Mouse (Mus musculus) MEL (cell line): ENCODE measurements around the gene Faf1. TPM values are rescaled to one million over a fixed set of nuclear protein-coding genes. Genes with fewer than 3 reads are reported as not detected.

Experiments used
- DNase-seq: peaks from one replicate; pipeline ENCODE4 v3.0.0; 2011; ENCODE audit warnings: low read depth, low spot score
- H3K27ac ChIP-seq: 2 replicates; pipeline ENCODE4 v1.5.1; 2012; ENCODE audit warnings: low read depth, mild to moderate bottlenecking, control low read depth, low read length, moderate library complexity; ENCODE audit not compliant: control insufficient read depth
- H3K27me3 ChIP-seq, 2 experiments: fragments of 150-350 bp in 1 of 2; sonication (generic) in 1 of 2; 2 replicates each; pipeline ENCODE4 v1.6.1; 2012; ENCODE audit warnings: low read length in 2 of 2, mild to moderate bottlenecking in 2 of 2, improper control_type of control experiment in 1 of 2, moderate library complexity in 1 of 2; ENCODE audit not compliant: insufficient read depth in 2 of 2, control insufficient read depth in 1 of 2
- H3K36me3 ChIP-seq, 2 experiments: 2 replicates each; pipeline ENCODE4 v1.6.1; 2012 to 2014; ENCODE audit warnings: low read length in 2 of 2, improper control_type of control experiment in 1 of 2, inconsistent platforms in 1 of 2, mild to moderate bottlenecking in 1 of 2; ENCODE audit not compliant: insufficient read depth in 2 of 2, control insufficient read depth in 1 of 2
- H3K4me1 ChIP-seq, 2 experiments: fragments of 150-350 bp in 1 of 2; sonication (generic) in 1 of 2; 2 replicates each; pipeline ENCODE4 v1.6.1; 2012; ENCODE audit warnings: low read length in 2 of 2, improper control_type of control experiment in 1 of 2, mild to moderate bottlenecking in 1 of 2; ENCODE audit not compliant: insufficient read depth in 2 of 2, control insufficient read depth in 1 of 2
- H3K4me3 ChIP-seq, 2 experiments: fragments of 150-350 bp in 1 of 2; sonication (generic) in 1 of 2; 2 replicates each; pipeline ENCODE4 v1.5.1; 2012; ENCODE audit warnings: low read depth in 2 of 2, low read length in 2 of 2, mild to moderate bottlenecking in 2 of 2, moderate library complexity in 2 of 2, control low read depth in 1 of 2, improper control_type of control experiment in 1 of 2; ENCODE audit not compliant: control insufficient read depth in 1 of 2, insufficient read depth in 1 of 2
- H3K79me2 ChIP-seq: 2 replicates; pipeline ENCODE4 v1.6.1; 2012; ENCODE audit warnings: mild to moderate bottlenecking, low read length, moderate library complexity; ENCODE audit not compliant: control insufficient read depth, poor library complexity, insufficient read depth
- H3K9ac ChIP-seq: 2 replicates; pipeline ENCODE4 v1.6.1; 2012; ENCODE audit warnings: low read depth, mild to moderate bottlenecking, control low read depth, low read length, moderate library complexity; ENCODE audit not compliant: control insufficient read depth, poor library complexity, severe bottlenecking
- H3K9me3 ChIP-seq: fragments of 150-350 bp; sonication (generic); replicated peaks from 2 replicates; pipeline ENCODE4 v1.6.1; 2012; ENCODE audit warnings: mild to moderate bottlenecking, low read length, improper control_type of control experiment, moderate library complexity; ENCODE audit not compliant: insufficient read depth
- CHD2 ChIP-seq: IDR thresholded peaks from 2 replicates; pipeline ENCODE4 v1.6.1; 2011; ENCODE audit warnings: low read length, improper control_type of control experiment
- E2F4 ChIP-seq: IDR thresholded peaks from 2 replicates; pipeline ENCODE4 v1.6.1; 2011; ENCODE audit warnings: low read depth, low read length, improper control_type of control experiment, borderline replicate concordance
- ELF1 ChIP-seq: IDR thresholded peaks from 2 replicates; pipeline ENCODE4 v1.6.1; 2014; ENCODE audit warnings: low read depth, mild to moderate bottlenecking, inconsistent platforms, low read length, improper control_type of control experiment, moderate library complexity
- ETS1 ChIP-seq: IDR thresholded peaks from 2 replicates; pipeline ENCODE4 v1.6.1; 2012; ENCODE audit warnings: low read depth, mild to moderate bottlenecking, inconsistent platforms, low read length, improper control_type of control experiment, moderate library complexity
- HCFC1 ChIP-seq: IDR thresholded peaks from 2 replicates; pipeline ENCODE4 v1.6.1; 2012; ENCODE audit warnings: low read depth, mild to moderate bottlenecking, inconsistent platforms, low read length, improper control_type of control experiment, moderate library complexity
- KAT2A ChIP-seq: conservative IDR thresholded peaks from 2 replicates; pipeline ENCODE4 v1.6.1; 2012; ENCODE audit warnings: low read depth, low read length, improper control_type of control experiment, inconsistent platforms
- MAFK ChIP-seq: IDR thresholded peaks from 2 replicates; pipeline ENCODE4 v1.6.1; 2011; ENCODE audit warnings: low read depth, mild to moderate bottlenecking, low read length, improper control_type of control experiment, borderline replicate concordance
- MAX ChIP-seq: IDR thresholded peaks from 2 replicates; pipeline ENCODE4 v1.6.1; 2011; ENCODE audit warnings: low read length, improper control_type of control experiment
- MAZ ChIP-seq: IDR thresholded peaks from 2 replicates; pipeline ENCODE4 v1.6.1; 2012; ENCODE audit warnings: low read depth, mild to moderate bottlenecking, inconsistent platforms, low read length, improper control_type of control experiment
- MXI1 ChIP-seq: IDR thresholded peaks from 2 replicates; pipeline ENCODE4 v1.6.1; 2011; ENCODE audit warnings: mild to moderate bottlenecking, low read depth, low read length, improper control_type of control experiment
- MYB ChIP-seq: IDR thresholded peaks from 2 replicates; pipeline ENCODE4 v1.6.1; 2011; ENCODE audit warnings: mild to moderate bottlenecking, low read depth, low read length, improper control_type of control experiment
- MYC ChIP-seq: IDR thresholded peaks from 2 replicates; pipeline ENCODE4 v1.6.1; 2011; ENCODE audit warnings: low read depth, mild to moderate bottlenecking, low read length, improper control_type of control experiment, moderate library complexity
- NELFE ChIP-seq: IDR thresholded peaks from 2 replicates; pipeline ENCODE4 v1.6.1; 2011; ENCODE audit warnings: low read depth, low read length, improper control_type of control experiment
- POLR2A ChIP-seq, 2 experiments: IDR thresholded peaks; 2 replicates each; pipeline ENCODE4 v1.6.1; 2011 to 2012; ENCODE audit warnings: low read length in 2 of 2, mild to moderate bottlenecking in 2 of 2, control low read depth in 1 of 2, improper control_type of control experiment in 1 of 2, low read depth in 1 of 2, moderate library complexity in 1 of 2; ENCODE audit not compliant: control insufficient read depth in 1 of 2, insufficient read depth in 1 of 2, poor library complexity in 1 of 2
- RCOR1 ChIP-seq: IDR thresholded peaks from 2 replicates; pipeline ENCODE4 v1.6.1; 2012; ENCODE audit warnings: low read depth, mild to moderate bottlenecking, inconsistent platforms, low read length, improper control_type of control experiment
- SIN3A ChIP-seq: IDR thresholded peaks from 2 replicates; pipeline ENCODE4 v1.6.1; 2012; ENCODE audit warnings: low read length, improper control_type of control experiment, inconsistent platforms
- SMC3 ChIP-seq: IDR thresholded peaks from 2 replicates; pipeline ENCODE4 v1.6.1; 2011; ENCODE audit warnings: low read depth, low read length, improper control_type of control experiment
- TAL1 ChIP-seq: IDR thresholded peaks from 2 replicates; pipeline ENCODE4 v1.6.1; 2012; ENCODE audit warnings: mild to moderate bottlenecking, inconsistent platforms, low read length, moderate library complexity, mixed read lengths
- USF2 ChIP-seq, 2 experiments: IDR thresholded peaks; 2 replicates each; pipeline ENCODE4 v1.6.1; 2011 to 2012; ENCODE audit warnings: improper control_type of control experiment in 2 of 2, low read length in 2 of 2, borderline replicate concordance in 1 of 2, inconsistent platforms in 1 of 2, low read depth in 1 of 2, mild to moderate bottlenecking in 1 of 2; ENCODE audit not compliant: insufficient read depth in 1 of 2
- ZC3H11A ChIP-seq: IDR thresholded peaks from 2 replicates; pipeline ENCODE4 v1.6.1; 2012; ENCODE audit warnings: low read depth, mild to moderate bottlenecking, inconsistent platforms, low read length, improper control_type of control experiment
- ZKSCAN1 ChIP-seq: IDR thresholded peaks from 2 replicates; pipeline ENCODE4 v1.6.1; 2012; ENCODE audit warnings: low read depth, mild to moderate bottlenecking, inconsistent platforms, low read length, improper control_type of control experiment, moderate library complexity
- ZMIZ1 ChIP-seq: IDR thresholded peaks from 2 replicates; pipeline ENCODE4 v1.6.1; 2012; ENCODE audit warnings: low read depth, mild to moderate bottlenecking, inconsistent platforms, low read length, improper control_type of control experiment, moderate library complexity
- ZNF384 ChIP-seq: IDR thresholded peaks from 2 replicates; pipeline ENCODE4 v1.6.1; 2012; ENCODE audit warnings: low read depth, mild to moderate bottlenecking, inconsistent platforms, low read length, improper control_type of control experiment
- polyA plus RNA-seq, 2 experiments: library from polyadenylated mRNA; stranded (reverse) in 1 of 2; unstranded in 1 of 2; fragments of >175 nt in 1 of 2; fragments of >200 nt in 1 of 2; gene quantifications; 2 replicates each; pipeline versions ENCODE4 v1.2.1 to v1.2.4; 2012; ENCODE audit warnings: low replicate concordance in 2 of 2, low read depth in 1 of 2; ENCODE audit not compliant: insufficient read length in 2 of 2, insufficient read depth in 1 of 2, missing spikeins in 1 of 2
- total RNA-seq: library from RNA; depleted of rRNA; stranded (reverse); fragments of 300-350 nt; gene quantifications from 2 replicates; pipeline ENCODE4 v1.2.3, GENCODE M21; 2012

Gene Faf1
- total and polyA plus RNA-seq, 3 experiments: 36.5 to 37.6 TPM; not detected in 1

DNA sequence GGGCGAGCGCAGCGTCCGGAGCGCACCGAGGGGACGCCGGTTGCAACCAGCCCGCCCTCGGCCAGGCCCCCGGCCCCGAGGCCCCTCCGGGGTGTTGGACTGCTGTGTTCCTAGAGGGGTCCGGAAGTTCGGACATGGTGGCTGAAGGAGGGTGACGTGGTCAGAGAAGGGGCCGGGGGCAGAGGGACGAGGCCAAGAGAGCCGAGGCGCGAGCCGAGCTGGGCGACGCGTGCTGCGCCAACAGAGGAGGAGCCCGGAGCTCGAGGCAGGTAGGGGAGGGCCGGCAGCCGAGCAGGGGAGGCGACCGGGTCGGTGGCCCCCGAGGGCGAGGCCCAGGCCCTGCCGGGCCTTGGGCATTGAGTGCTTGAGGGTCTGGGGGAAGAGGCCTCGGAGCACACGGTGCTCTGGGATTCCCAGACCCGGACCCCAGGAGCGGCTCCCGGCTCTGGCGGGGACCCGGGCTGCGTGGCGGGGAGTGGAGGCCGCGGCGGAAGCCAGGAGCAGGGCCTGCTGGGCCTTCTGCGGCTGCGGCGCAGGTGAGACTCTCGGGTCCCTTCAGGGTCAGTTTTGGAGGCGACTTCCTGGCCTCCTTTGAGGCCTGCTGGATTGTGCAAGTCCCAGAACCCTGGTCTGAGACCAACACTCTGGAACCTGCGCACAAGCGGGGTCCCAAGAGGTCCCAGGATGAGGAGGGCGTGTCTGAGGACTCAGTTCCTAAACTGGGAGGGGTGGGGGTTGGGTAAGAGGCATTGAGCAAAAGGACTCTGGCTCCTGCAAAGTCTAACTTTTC lies 301.9 kb downstream of the Faf1 start:
- Histone ChIP-seq H3K4me3 (no peak overlapping the region), H3K36me3 (no peaks in the 10 kb centered on the region), H3K79me2 (no peaks in the 10 kb centered on the region), H3K27ac (no peak overlapping the region), H3K4me1 (no peaks in the 10 kb centered on the region), H3K9ac (no peak overlapping the region), H3K9me3 (no peaks in the 10 kb centered on the region), H3K27me3 (no peaks in the 10 kb centered on the region)
- DNase-seq: no peak
- TF ChIP-seq ZMIZ1 (no peak), MAX (no peak), MYC (no peak), ETS1 (no peak), RCOR1 (no peak), HCFC1 (no peak), SMC3 (no peak), USF2 (IDR thresholded peaks at IDR 0.05; ENCODE audit: borderline replicate concordance in 1 of 2, insufficient read depth in 1 of 2, low read depth in 1 of 2, low read length in 2 of 2) (no peak), ZC3H11A (no peak), CHD2 (no peak), NELFE (no peak)

DNA sequence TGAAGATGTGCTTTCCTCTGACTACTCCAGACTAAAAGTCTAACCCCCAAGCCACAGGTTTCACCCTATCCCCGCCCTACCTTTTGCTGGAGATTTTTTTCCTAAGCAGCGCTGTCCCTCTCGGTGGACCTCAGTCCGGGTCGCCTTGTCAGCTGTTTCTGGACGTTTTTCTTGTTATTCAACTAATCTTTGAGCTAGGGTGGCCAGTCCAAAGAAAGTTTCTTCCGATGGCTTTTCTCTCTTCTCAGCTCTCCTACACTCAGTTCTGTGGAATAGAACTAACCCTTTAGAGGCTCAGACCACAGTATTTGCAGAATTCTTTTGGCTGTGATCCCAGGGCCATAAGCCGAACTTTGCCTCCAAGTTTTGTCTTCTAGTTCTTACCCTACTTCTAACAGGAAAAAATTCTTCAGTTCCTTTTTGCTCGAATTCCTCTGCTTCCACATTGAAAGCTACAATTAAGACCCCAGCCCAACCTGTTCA lies 302.5 kb downstream of the Faf1 start:
- H3K36me3 ChIP-seq: no peaks in the 10 kb centered on the region
- no peaks in the 10 kb centered on the region for H3K4me1 ChIP-seq
- no peaks in the 10 kb centered on the region for H3K9me3 ChIP-seq
- no peak overlapping the region for H3K27ac ChIP-seq
- no peaks in the 10 kb centered on the region for H3K27me3 ChIP-seq
- no peak overlapping the region for H3K4me3 ChIP-seq
- H3K79me2 ChIP-seq: no peaks in the 10 kb centered on the region
- TF ChIP-seq MXI1: no peak
- TF ChIP-seq, all 39 proteins: peak for 0
- no peak overlapping the region for H3K9ac ChIP-seq
- DNase-seq: no peak

DNA sequence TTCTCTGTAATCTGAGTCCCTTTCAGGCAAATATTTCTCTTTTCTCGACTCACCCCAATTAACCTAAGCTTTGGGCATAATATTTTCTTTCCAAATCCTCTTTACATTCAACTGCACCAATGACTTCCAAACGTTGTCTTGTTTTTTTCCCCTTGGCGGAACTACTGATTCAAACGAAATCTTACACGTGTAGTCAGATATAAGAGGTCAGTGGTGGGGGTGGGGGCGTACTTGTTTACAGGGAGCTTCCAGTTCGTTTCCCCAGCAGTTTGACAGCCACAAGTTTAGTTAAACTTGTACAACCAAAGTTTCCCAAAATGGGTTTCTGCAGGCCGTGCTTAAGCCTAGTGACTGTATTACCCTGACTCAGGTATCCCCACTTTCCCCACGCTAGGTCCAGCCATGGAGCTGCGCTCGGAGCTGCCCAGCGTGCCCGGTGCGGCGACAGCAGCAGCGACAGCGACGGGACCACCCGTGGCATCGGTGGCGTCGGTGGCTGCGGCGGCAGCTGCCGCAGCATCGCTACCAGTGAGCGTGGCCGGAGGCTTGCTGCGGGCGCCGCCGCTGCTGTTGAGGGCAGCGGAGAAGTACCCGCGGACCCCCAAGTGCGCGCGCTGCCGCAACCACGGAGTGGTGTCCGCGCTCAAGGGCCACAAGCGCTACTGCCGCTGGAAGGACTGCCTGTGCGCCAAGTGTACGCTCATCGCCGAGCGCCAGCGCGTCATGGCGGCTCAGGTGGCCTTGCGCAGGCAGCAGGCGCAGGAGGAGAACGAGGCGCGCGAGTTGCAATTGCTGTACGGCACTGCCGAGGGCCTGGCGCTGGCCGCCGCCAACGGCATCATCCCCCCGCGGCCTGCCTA lies 303.3 kb downstream of the Faf1 start:
- Histone ChIP-seq H3K27me3 (no peaks in the 10 kb centered on the region), H3K36me3 (no peaks in the 10 kb centered on the region), H3K9ac (no peak overlapping the region), H3K9me3 (no peaks in the 10 kb centered on the region), H3K79me2 (no peaks in the 10 kb centered on the region), H3K4me3 (no peak overlapping the region), H3K4me1 (no peaks in the 10 kb centered on the region), H3K27ac (no peak overlapping the region)
- no peak for DNase-seq
- TF ChIP-seq POLR2A (IDR thresholded peaks at IDR 0.05; ENCODE audit: control insufficient read depth in 1 of 2, insufficient read depth in 1 of 2, low read depth in 1 of 2, low read length in 2 of 2, poor library complexity in 1 of 2): no peak
- TF ChIP-seq MYB: no peak
- no peak for TF ChIP-seq TAL1
- no peak for TF ChIP-seq E2F4
- no peak for TF ChIP-seq MAZ
- TF ChIP-seq MAFK: no peak
- TF ChIP-seq USF2 (IDR thresholded peaks at IDR 0.05; ENCODE audit: borderline replicate concordance in 1 of 2, insufficient read depth in 1 of 2, low read depth in 1 of 2, low read length in 2 of 2): no peak
- no peak for TF ChIP-seq KAT2A
- no peak for TF ChIP-seq ELF1
- TF ChIP-seq ZKSCAN1: no peak
- TF ChIP-seq ZMIZ1: no peak
- TF ChIP-seq ZNF384: no peak
- TF ChIP-seq MXI1: no peak
- no peak for TF ChIP-seq ZC3H11A
- TF ChIP-seq NELFE: no peak
- no peak for TF ChIP-seq SIN3A
